Mouse (Mus musculus): Measurements from ENCODE around the gene Actr3b.

DNA sequence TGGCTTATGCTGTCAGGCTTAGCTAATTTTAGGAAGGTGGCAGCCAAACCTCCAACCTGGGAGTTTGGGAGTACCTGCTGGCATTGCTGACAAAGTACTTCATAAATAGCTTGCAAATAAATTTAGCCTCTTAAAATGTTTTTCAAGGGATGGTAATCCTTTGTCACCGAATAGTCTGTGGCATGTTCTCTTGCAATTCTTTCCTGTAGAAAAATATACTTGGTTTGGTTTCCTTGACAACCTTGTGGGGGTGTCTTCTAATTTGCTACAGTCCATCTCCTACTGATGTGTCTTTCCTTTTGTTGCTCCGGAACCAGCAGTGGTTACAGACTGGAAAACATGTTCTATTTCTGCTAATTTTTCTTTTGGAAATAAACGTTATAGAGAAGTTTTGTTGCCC lies 1.1 kb downstream of the Actr3b start:
- TF ChIP-seq CTCF (IDR thresholded peaks at IDR 0.05; ENCODE audit: low read depth) (no peak), EP300 (IDR thresholded peaks at IDR 0.05; ENCODE audit: low read depth) (no peak)
